Mouse (Mus musculus): Measurements from ENCODE around the gene Tshb. TPM values are rescaled to one million over a fixed set of nuclear protein-coding genes. Genes with fewer than 3 reads are reported as not detected.

The Tshb gene
- not detected for total RNA-seq (2021)
- long read RNA-seq, experiment 1, result 0 reads
- long read RNA-seq, experiment 2, result 0 reads

GRCm38 (mm10) chr3:102782618-102783017 is at the start of gene Tshb:
TSS of gene Tshb (minus strand) at chr3:102782718.
- no peak for DNase-seq
- intact Hi-C loops (cut with DNase I), result no loop called here
- no peak within 1 kb of the TSS for H3K27ac ChIP-seq
- no peak within 1 kb of the TSS for H3K4me3 ChIP-seq
- TF ChIP-seq CTCF (IDR thresholded peaks at IDR 0.05), result no peak

GRCm38 (mm10) chr3:102803937-102804336 is 21.4 kb upstream of the Tshb start:
- intact Hi-C loops (cut with DNase I), result loop anchor here (1.0 to 10.0 kb wide), 3 partner anchors 89 to 559 kb away; no protein-coding TSS in a partner anchor

GRCm38 (mm10) chr3:102787369-102787768 is 4.9 kb upstream of the Tshb start:
- intact Hi-C loops (cut with DNase I), result no loop called here
- no peak for DNase-seq
- TF ChIP-seq CTCF (IDR thresholded peaks at IDR 0.05), result no peak
- H3K4me3 ChIP-seq, result no peak overlapping the region
- H3K27ac ChIP-seq, result no peak overlapping the region

More at GRCm38 (mm10) chr3:102803937-102804336, 21.4 kb upstream of the Tshb start:
- Histone ChIP-seq H3K27ac (no peak overlapping the region), H3K4me3 (no peak overlapping the region)
- TF ChIP-seq CTCF (IDR thresholded peaks at IDR 0.05), result peak; percentile 87
- DNase-seq, result peak; percentile 80

GRCm38 (mm10) chr3:102773018-102773417 is 9.5 kb downstream of the Tshb start:
- intact Hi-C loops (cut with DNase I), result no loop called here
- Histone ChIP-seq H3K4me3 (no peak overlapping the region), H3K27ac (no peak overlapping the region)
- DNase-seq, result no peak
- TF ChIP-seq CTCF (IDR thresholded peaks at IDR 0.05), result no peak

GRCm38 (mm10) chr3:102764850-102765249 is 17.7 kb downstream of the Tshb start:
- Histone ChIP-seq H3K27ac (no peak overlapping the region), H3K4me3 (no peak overlapping the region)
- no peak for DNase-seq
- TF ChIP-seq CTCF (IDR thresholded peaks at IDR 0.05), result no peak
- intact Hi-C loops (cut with DNase I), result no loop called here

- TF ChIP-seq CTCF (IDR thresholded peaks at IDR 0.05), result no peak
- DNase-seq, result peak; percentile 52
- H3K4me3 ChIP-seq, result peak overlapping the region; percentile 32; the same call in 1 of the 2 replicates
- H3K27ac ChIP-seq, result peak overlapping the region; percentile 70
- intact Hi-C loops (cut with DNase I), result no loop called here
Measured at GRCm38 (mm10) chr3:102763713-102764400, 18.7 kb downstream of the Tshb start.

- TF ChIP-seq CTCF (IDR thresholded peaks at IDR 0.05), result no peak
- Histone ChIP-seq H3K4me3 (no peak overlapping the region), H3K27ac (peak overlapping the region; percentile 70)
- no peak for DNase-seq
- intact Hi-C loops (cut with DNase I), result no loop called here
Measured at GRCm38 (mm10) chr3:102762388-102762787, 20.1 kb downstream of the Tshb start.

GRCm38 (mm10) chr3:102760236-102760635 is 22.3 kb downstream of the Tshb start:
- intact Hi-C loops (cut with DNase I), result no loop called here

GRCm38 (mm10) chr3:102757019-102757418 is 25.5 kb downstream of the Tshb start:
- peak overlapping the region; percentile 68 for H3K27ac ChIP-seq
- H3K4me3 ChIP-seq, result no peak overlapping the region
- TF ChIP-seq CTCF (IDR thresholded peaks at IDR 0.05), result no peak
- intact Hi-C loops (cut with DNase I), result no loop called here
- no peak for DNase-seq

More at GRCm38 (mm10) chr3:102760236-102760635, 22.3 kb downstream of the Tshb start:
- Histone ChIP-seq H3K4me3 (no peak overlapping the region), H3K27ac (no peak overlapping the region)
- DNase-seq, result no peak
- TF ChIP-seq CTCF (IDR thresholded peaks at IDR 0.05), result no peak

- intact Hi-C loops (cut with DNase I), result no loop called here
Measured at GRCm38 (mm10) chr3:102755801-102756200, 26.7 kb downstream of the Tshb start.

GRCm38 (mm10) chr3:102752457-102752856 is 30.1 kb downstream of the Tshb start:
- intact Hi-C loops (cut with DNase I), result no loop called here
- no peak for TF ChIP-seq CTCF (IDR thresholded peaks at IDR 0.05)
- no peak overlapping the region for H3K4me3 ChIP-seq
- peak overlapping the region; percentile 58 for H3K27ac ChIP-seq
- DNase-seq, result no peak

More at GRCm38 (mm10) chr3:102755801-102756200, 26.7 kb downstream of the Tshb start:
- no peak for TF ChIP-seq CTCF (IDR thresholded peaks at IDR 0.05)
- DNase-seq, result peak; percentile 20
- H3K27ac ChIP-seq, result peak overlapping the region; percentile 68
- no peak overlapping the region for H3K4me3 ChIP-seq

- peak overlapping the region; percentile 58 for H3K27ac ChIP-seq
- H3K4me3 ChIP-seq, result no peak overlapping the region
- intact Hi-C loops (cut with DNase I), result no loop called here
- no peak for DNase-seq
- no peak for TF ChIP-seq CTCF (IDR thresholded peaks at IDR 0.05)
Measured at GRCm38 (mm10) chr3:102752053-102752452, 30.5 kb downstream of the Tshb start.

GRCm38 (mm10) chr3:102751536-102751935 is 31.0 kb downstream of the Tshb start:
- H3K27ac ChIP-seq, result peak overlapping the region; percentile 58; the same call in 1 of the 2 replicates
- H3K4me3 ChIP-seq, result no peak overlapping the region
- no peak for TF ChIP-seq CTCF (IDR thresholded peaks at IDR 0.05)
- no peak for DNase-seq
- intact Hi-C loops (cut with DNase I), result no loop called here

- DNase-seq, result no peak
- no peak for TF ChIP-seq CTCF (IDR thresholded peaks at IDR 0.05)
- no peak overlapping the region for H3K27ac ChIP-seq
- intact Hi-C loops (cut with DNase I), result no loop called here
- H3K4me3 ChIP-seq, result no peak overlapping the region
Measured at GRCm38 (mm10) chr3:102751136-102751535, 31.4 kb downstream of the Tshb start.

All from gastrocnemius, adult 2 months (tissue).